Mouse (Mus musculus) limb, embryonic 15.5 days (tissue): ENCODE data around the gene Fam214b. TPM values are rescaled to one million over a fixed set of nuclear protein-coding genes. Genes with fewer than 3 reads are reported as not detected.
A peak's percentile ranks its signal among the peaks of the same experiment; 100 is the strongest.

Source experiments
- ATAC-seq: fragments of 200-750 bp; cut with Nextera tagmentation; 2 replicates; pipeline ENCODE4 v1.8.0; 2017; ENCODE audit warnings: low read depth, moderate TSS enrichment; ENCODE audit not compliant: insufficient number of reproducible peaks, low FRiP score, low TSS enrichment
- H3K27ac ChIP-seq: fragments of 300-500 bp; sonication (generic); 2 replicates; pipeline ENCODE4 v1.5.1; 2015; ENCODE audit warnings: moderate library complexity, mild to moderate bottlenecking, inconsistent platforms
- H3K27me3 ChIP-seq: fragments of 300-500 bp; sonication (generic); 2 replicates; pipeline ENCODE4 v1.6.1; 2015; ENCODE audit warnings: inconsistent platforms
- H3K36me3 ChIP-seq: fragments of 300-500 bp; sonication (generic); 2 replicates; pipeline ENCODE4 v1.6.1; 2015; ENCODE audit warnings: inconsistent platforms
- H3K4me1 ChIP-seq: fragments of 300-500 bp; sonication (generic); 2 replicates; pipeline ENCODE4 v1.6.1; 2015; ENCODE audit warnings: inconsistent platforms
- H3K4me2 ChIP-seq: fragments of 300-500 bp; sonication (generic); 2 replicates; pipeline ENCODE4 v1.6.1; 2015; ENCODE audit warnings: mild to moderate bottlenecking, inconsistent platforms
- H3K4me3 ChIP-seq: fragments of 300-500 bp; sonication (generic); 2 replicates; pipeline ENCODE4 v1.5.1; 2015; ENCODE audit warnings: mild to moderate bottlenecking, inconsistent platforms
- H3K9ac ChIP-seq: fragments of 300-500 bp; sonication (generic); 2 replicates; pipeline ENCODE4 v1.6.1; 2015; ENCODE audit warnings: inconsistent platforms
- H3K9me3 ChIP-seq: fragments of 300-500 bp; sonication (generic); 2 replicates; pipeline ENCODE4 v1.6.1; 2016; ENCODE audit warnings: inconsistent platforms
- WGBS: fragments of 180-500 bp; shearing (Covaris S2); methylation state at CpG from one replicate; pipeline ENCODE4 v1.1.7; 2015; 5-methylcytosine and 5-hydroxymethylcytosine counted together
- polyA plus RNA-seq: library from polyadenylated mRNA; unstranded; fragments of >200 nt; fragmentation: Nextera tagmentation; extraction: Ambion mirVana; gene quantifications from 2 replicates; pipeline ENCODE4 v1.2.1, GENCODE M21; 2015

Fam214b gene
- polyA plus RNA-seq, 1 experiment from 2014 or later: 14.9 TPM

DNA sequence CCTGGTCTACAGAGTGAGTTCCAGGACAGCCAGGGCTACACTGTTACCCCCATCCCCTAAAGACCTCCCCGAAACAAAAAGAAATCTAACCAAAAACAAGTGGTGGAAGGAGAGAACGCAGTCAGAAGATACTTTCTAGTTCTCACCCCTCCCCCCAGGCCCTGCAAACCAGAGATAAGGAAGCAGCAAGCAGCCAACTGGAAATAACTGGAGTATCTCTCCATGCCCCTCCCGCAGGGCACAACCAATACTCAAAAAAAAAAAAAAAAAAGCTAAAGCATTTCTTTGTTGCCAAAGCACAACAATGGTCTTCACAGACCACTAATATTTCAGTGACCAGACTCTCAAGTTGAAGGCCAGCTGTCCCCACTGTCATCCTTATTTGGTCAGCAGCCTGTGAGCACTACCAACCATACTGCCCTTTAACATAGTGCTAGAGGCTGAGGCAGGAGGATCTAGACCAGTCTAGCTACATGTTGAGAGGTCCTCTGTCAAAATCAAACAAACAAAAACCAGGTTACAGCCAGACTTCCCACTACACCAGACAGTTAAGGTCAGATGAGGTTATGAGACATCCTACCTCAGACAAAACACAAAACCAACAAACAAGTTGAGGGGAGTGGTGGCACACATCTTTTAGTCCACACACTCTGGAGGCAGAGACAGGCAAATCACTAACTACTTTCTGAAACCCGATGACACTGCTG lies 8.0 kb downstream of the Fam214b start:
- no peaks in the 10 kb centered on the region for H3K9me3 ChIP-seq
- no peak for ATAC-seq
- no peak overlapping the region for H3K4me3 ChIP-seq
- no peak overlapping the region for H3K4me2 ChIP-seq
- WGBS: 79% methylated on average over 4 of the region's 4 CpGs
- no peak overlapping the region for H3K27ac ChIP-seq
- H3K27me3 ChIP-seq: no peaks in the 10 kb centered on the region
- H3K9ac ChIP-seq: no peak overlapping the region
- peaks cover 23% of the 10 kb centered on the region for H3K4me1 ChIP-seq
- peaks cover 37% of the 10 kb centered on the region for H3K36me3 ChIP-seq

DNA sequence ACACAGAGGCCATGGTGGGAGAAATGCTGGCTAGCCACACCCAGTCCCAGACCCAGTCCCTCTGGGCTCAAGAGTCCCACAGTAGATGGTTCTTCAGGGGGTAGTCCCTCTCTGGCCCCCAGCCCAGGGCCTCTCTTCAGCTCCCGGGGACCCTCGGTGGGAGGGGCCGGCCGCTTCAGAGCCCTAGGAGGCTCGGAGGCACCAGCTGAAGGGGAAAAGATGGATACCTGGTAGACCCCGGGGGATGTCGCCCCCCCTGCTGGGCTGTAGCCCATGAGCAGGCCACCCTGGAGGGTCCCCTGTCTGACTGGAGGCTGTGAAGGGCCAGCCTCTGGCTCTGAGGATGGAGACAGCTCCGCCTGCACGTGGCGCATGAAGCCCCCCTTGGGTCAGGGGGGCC lies 9.7 kb downstream of the Fam214b start:
- H3K27me3 ChIP-seq: no peaks in the 10 kb centered on the region
- no peak overlapping the region for H3K9ac ChIP-seq
- WGBS: 81% methylated on average over 10 of the region's 10 CpGs

DNA sequence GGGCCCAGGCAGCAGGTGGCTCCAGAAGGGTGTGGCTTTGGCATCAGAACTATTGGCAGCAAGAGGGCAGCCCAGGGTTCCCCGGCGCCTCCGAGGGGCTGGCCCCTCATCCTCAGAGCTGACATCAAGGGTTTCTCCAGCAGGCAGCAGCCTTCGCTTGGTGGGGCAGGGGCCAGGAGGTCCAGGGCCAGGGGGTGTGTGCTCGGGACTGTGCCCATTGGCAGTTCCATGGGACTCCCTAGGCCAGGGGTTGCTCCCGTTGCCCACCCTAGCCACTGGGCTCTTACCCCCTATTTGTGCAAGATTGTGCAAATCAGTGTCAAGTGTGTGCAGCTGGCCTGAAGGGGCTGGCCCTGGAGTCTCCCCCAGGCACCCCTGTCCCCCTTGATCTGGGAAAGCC lies 10.2 kb downstream of the Fam214b start:
- H3K36me3 ChIP-seq: peaks cover 37% of the 10 kb centered on the region
- H3K4me2 ChIP-seq: no peak overlapping the region
- H3K9ac ChIP-seq: no peak overlapping the region
- ATAC-seq: no peak
- no peaks in the 10 kb centered on the region for H3K27me3 ChIP-seq
- H3K9me3 ChIP-seq: no peaks in the 10 kb centered on the region
- H3K4me3 ChIP-seq: no peak overlapping the region
- 86% methylated on average over 6 of the region's 6 CpGs for WGBS
- H3K27ac ChIP-seq: no peak overlapping the region
- H3K4me1 ChIP-seq: peaks cover 28% of the 10 kb centered on the region

More for the DNA sequence above, 9.7 kb downstream of the Fam214b start:
- no peak overlapping the region for H3K27ac ChIP-seq
- H3K4me2 ChIP-seq: no peak overlapping the region
- no peak for ATAC-seq
- H3K36me3 ChIP-seq: peaks cover 37% of the 10 kb centered on the region
- H3K9me3 ChIP-seq: no peaks in the 10 kb centered on the region
- peaks cover 28% of the 10 kb centered on the region for H3K4me1 ChIP-seq
- H3K4me3 ChIP-seq: no peak overlapping the region

DNA sequence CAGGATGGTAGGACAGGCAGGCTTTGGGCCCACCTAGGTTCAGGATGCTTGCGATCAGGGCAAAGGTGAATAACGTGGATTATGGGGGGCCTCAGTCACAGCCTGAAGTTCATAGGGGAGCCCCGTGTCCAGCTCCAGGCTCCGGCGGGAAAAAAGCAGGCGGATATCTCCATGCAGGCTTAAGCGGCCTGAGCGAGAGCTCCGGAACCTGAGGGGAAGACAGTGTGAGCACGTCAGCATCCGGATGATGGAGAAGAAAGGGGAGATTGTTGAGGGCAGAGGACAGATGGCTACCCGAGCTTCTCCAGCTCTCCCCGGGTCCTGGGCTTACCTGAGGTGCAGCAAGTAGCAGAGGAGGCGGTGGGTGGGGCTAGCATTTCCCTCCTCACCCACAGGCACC lies 12.5 kb downstream of the Fam214b start:
- Histone ChIP-seq H3K27ac (no peak overlapping the region), H3K9me3 (no peaks in the 10 kb centered on the region), H3K4me1 (peaks cover 20% of the 10 kb centered on the region), H3K27me3 (no peaks in the 10 kb centered on the region), H3K9ac (no peak overlapping the region), H3K4me2 (no peak overlapping the region), H3K4me3 (no peak overlapping the region), H3K36me3 (peaks cover 52% of the 10 kb centered on the region)
- no peak for ATAC-seq
- WGBS: 80% methylated on average over 14 of the region's 14 CpGs

DNA sequence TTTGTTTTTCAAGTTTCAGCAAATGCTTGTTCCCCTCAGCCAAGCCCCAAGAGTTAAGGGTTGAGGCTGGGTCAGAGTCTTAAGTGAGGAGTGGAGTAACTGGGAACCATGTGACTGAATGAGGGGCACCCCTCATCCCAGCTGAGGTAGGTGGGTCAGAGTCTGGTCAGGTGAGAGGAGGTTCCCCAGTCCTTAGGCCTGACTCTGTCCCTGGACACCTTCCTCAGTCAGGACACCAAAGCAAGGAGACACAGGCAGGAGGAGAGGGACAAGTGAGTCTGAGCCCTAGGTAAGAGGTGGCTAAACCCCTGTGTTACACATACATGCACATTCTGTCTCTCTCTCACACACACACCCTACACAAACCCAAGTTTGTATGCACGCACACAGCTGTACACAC lies 13.5 kb downstream of the Fam214b start:
- Histone ChIP-seq H3K27me3 (no peaks in the 10 kb centered on the region), H3K27ac (no peak overlapping the region), H3K9me3 (no peaks in the 10 kb centered on the region), H3K36me3 (peaks cover 61% of the 10 kb centered on the region), H3K9ac (no peak overlapping the region), H3K4me2 (no peak overlapping the region), H3K4me1 (peaks cover 15% of the 10 kb centered on the region), H3K4me3 (no peak overlapping the region)
- no peak for ATAC-seq
- 90% methylated on average over 1 of the region's 1 CpGs for WGBS

DNA sequence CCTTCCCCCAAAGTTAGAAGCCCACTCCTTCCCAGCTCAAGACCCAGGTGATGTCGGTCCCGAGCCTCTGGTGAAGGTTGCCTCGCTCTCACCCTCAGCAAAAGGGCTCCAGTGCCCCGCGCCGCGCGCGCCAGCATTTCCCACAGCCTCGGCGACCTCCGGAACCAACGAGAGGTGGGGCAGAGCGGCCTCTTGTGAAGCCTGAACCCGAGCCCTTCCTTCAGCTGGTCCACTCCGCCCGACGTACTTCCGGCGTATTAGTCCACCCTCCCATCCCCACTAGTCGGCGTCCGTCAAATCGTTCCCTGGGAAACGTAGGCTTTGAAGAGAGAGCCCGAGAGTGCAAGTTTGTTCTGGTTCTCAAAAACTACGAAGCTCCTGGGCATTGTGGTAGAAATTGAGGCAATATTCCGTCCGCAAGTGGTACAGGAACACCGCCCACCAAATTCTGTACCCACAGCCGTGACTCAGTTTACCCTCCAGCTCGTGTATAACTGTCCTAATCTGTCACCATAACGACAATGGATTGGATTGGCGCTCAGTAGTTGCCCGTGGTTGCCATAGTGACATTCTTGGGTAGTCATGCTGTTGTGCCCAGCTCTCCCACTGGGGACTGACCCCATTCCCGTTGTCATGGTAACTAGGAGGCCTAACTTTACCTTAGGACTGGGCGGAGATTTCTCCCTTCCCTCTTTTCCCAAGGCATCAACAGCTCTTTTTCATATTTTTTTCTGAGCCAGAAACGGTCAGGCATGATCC lies 14.6 kb downstream of the Fam214b start, which contains the start of gene Stoml2:
TSS of gene Stoml2 (minus strand) at position 474 of the 759 bp plus-strand sequence.
- Histone ChIP-seq H3K4me2 (peak within 1 kb of the TSS; percentile 72), H3K9ac (peak within 1 kb of the TSS; percentile 79), H3K27me3 (no peaks in the 10 kb centered on the region), H3K4me1 (peaks cover 15% of the 10 kb centered on the region), H3K27ac (peak within 1 kb of the TSS; percentile 87), H3K9me3 (no peaks in the 10 kb centered on the region), H3K4me3 (peak within 1 kb of the TSS; percentile 77), H3K36me3 (peaks cover 68% of the 10 kb centered on the region)
- ATAC-seq: peak; percentile 93
- 1% methylated on average over 38 of the region's 38 CpGs for WGBS

DNA sequence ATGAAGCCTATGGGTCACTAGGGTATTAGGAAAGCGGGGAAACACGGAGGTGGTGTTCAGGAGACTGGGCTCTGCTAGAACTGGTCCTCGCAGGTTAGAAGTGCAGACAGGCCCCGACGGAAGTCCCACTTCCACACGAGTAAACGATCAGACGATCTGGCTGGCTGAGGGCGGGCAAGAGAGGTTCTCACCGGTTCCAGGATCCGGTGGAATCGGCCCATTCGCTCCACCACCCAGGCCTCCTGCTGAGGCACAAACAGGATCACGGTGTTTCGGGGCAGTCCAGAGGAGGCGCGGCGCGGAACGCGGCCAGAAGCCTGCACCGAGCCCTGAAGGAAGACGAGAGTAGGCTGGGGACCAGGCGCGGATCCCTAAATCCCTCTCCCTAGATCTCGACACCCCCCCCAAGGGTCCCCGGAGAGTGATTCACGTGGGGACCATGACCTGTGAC lies 15.2 kb downstream of the Fam214b start:
- peak overlapping the region; percentile 77 for H3K4me3 ChIP-seq
- H3K9ac ChIP-seq: peak overlapping the region; percentile 79
- WGBS: 1% methylated on average over 28 of the region's 28 CpGs
- peak; percentile 21; the same call in 1 of the 2 replicates for ATAC-seq
- peak overlapping the region; percentile 72 for H3K4me2 ChIP-seq
- peak overlapping the region; percentile 87 for H3K27ac ChIP-seq
- H3K36me3 ChIP-seq: peaks cover 62% of the 10 kb centered on the region
- no peaks in the 10 kb centered on the region for H3K27me3 ChIP-seq
- H3K4me1 ChIP-seq: peaks cover 15% of the 10 kb centered on the region
- H3K9me3 ChIP-seq: no peaks in the 10 kb centered on the region

DNA sequence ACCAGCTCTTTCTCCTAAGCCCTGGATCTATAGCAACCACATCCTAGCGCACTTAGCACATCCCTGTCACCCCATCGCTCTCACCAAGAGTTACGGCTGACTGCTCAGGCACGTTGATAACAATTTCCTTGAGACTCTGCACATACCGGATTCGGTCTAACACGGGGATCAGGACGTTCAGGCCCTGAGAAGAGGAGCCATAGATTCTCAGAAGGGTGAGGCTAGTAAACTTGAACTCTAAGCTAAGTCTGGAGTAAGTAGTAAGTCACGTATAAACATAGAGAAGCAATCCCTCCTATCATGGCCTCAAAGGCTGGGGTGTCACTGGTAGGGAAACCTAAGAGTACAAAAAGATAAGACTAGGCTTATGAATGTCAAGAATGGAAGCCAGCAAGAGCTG lies 15.7 kb downstream of the Fam214b start:
- no peak for ATAC-seq
- H3K4me3 ChIP-seq: peak overlapping the region; percentile 77
- peak overlapping the region; percentile 79; the same call in 1 of the 2 replicates for H3K9ac ChIP-seq
- no peaks in the 10 kb centered on the region for H3K9me3 ChIP-seq
- H3K27me3 ChIP-seq: no peaks in the 10 kb centered on the region
- peaks cover 15% of the 10 kb centered on the region for H3K4me1 ChIP-seq
- peak overlapping the region; percentile 87 for H3K27ac ChIP-seq
- 71% methylated on average over 9 of the region's 9 CpGs for WGBS
- H3K4me2 ChIP-seq: peak overlapping the region; percentile 72
- H3K36me3 ChIP-seq: peaks cover 58% of the 10 kb centered on the region

DNA sequence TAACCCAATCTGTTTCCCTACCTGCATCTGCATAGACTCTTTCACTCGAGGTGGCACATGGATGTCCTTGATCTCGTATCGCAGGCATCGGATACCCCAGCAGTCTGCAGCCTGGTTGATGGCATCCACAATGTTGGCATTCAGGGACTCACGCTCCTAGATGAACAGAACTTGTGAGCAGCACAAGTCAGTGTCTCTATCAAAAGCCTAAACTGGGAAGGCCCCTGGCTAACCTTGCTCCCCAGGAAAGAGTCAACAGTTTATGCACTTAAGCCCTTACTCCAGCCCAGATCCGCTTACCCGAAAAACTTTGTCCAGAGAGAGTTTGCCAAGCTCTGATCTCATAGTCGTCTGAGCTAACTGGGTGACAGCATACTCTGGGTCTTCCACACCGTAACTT lies 16.3 kb downstream of the Fam214b start:
- peak overlapping the region; percentile 77; the same call in 1 of the 2 replicates for H3K4me3 ChIP-seq
- peak overlapping the region; percentile 72; the same call in 1 of the 2 replicates for H3K4me2 ChIP-seq
- H3K27ac ChIP-seq: no peak overlapping the region
- H3K9ac ChIP-seq: 0 out of 2 replicates have a peak overlapping the region, but pooled peaks have one; percentile 7
- no peaks in the 10 kb centered on the region for H3K9me3 ChIP-seq
- no peak for ATAC-seq
- H3K36me3 ChIP-seq: peaks cover 52% of the 10 kb centered on the region
- H3K27me3 ChIP-seq: no peaks in the 10 kb centered on the region
- WGBS: 94% methylated on average over 9 of the region's 9 CpGs
- H3K4me1 ChIP-seq: peaks cover 19% of the 10 kb centered on the region

DNA sequence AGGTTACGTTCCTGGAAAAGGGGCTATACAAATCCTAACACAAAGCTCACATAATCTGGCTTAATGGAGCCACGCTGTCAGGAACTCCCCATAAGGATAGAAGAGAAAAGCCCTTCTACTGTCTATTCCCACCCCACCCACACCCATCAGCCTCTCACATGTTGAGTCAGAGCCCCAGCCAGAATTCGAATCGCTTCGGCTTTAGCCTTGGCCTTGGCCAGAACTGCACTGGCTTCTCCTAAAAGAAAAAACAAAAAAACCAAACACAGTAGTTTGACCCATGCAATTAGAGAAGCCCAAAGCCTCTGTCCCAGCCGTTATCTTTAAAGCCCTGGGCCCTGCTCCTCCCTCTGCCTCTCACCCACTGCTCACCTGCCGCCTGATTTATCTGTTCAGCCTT lies 16.9 kb downstream of the Fam214b start:
- Histone ChIP-seq H3K9me3 (no peaks in the 10 kb centered on the region), H3K4me3 (no peak overlapping the region), H3K36me3 (peaks cover 46% of the 10 kb centered on the region), H3K27me3 (no peaks in the 10 kb centered on the region), H3K27ac (no peak overlapping the region), H3K4me2 (no peak overlapping the region), H3K4me1 (peaks cover 25% of the 10 kb centered on the region), H3K9ac (no peak overlapping the region)
- ATAC-seq: no peak
- 90% methylated on average over 7 of the region's 7 CpGs for WGBS

DNA sequence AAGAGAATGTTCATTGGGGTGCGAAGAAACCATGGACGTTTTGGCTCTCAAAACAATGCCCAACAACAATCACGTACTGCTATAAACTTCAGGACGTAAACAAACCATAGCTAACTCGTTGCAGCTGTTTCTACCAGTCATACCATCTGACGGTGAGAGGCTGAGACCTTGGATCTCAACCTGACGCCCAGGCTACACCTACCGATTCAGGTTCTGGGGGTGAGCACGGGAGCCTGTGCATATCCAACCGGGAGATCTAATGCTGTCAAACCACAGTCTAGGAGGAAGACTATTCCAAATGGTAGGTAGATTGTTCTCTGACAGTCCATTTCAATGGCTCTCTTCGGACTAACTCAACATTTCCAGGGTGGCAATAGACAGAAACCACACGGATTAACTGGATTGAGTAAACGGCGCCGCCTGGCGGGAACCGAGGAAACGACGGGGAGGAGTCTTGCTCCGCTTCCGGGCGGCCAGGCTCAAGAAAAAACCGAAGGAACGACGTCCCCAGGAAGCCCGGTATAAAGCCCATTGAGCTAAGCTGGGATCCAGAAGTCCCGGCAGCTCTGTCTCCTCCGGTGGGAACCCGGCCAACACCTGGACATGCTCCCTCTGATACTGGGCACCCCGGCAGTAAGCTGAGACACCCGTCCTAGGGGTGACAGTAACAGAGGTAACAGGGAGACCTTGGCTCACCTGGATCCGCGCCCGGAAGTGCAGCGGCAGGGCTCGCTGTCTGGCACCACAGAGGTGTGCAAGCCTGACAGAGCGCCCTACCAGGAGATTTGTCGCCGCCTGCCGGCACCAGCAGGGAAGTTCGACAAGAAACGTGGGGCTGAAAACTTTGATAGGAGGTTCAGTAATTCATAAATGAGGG lies 20.7 kb downstream of the Fam214b start, which contains the start of gene Pigo:
TSS of gene Pigo (minus strand) at position 736 of the 877 bp plus-strand sequence.
- H3K27ac ChIP-seq: peak within 1 kb of the TSS; percentile 91
- H3K4me2 ChIP-seq: peak within 1 kb of the TSS; percentile 71
- H3K4me1 ChIP-seq: peaks cover 18% of the 10 kb centered on the region
- H3K36me3 ChIP-seq: peaks cover 66% of the 10 kb centered on the region
- peak within 1 kb of the TSS; percentile 61 for H3K4me3 ChIP-seq
- no peaks in the 10 kb centered on the region for H3K9me3 ChIP-seq
- 5% methylated on average over 42 of the region's 42 CpGs for WGBS
- ATAC-seq: peak; percentile 84
- no peaks in the 10 kb centered on the region for H3K27me3 ChIP-seq
- peak within 1 kb of the TSS; percentile 40; the same call in 1 of the 2 replicates for H3K9ac ChIP-seq
